Mouse (Mus musculus) mouse trophoblast stem cell (cell line): Measurements from ENCODE around the gene Ano6.

ENCODE experiments used
- in situ Hi-C, 2 experiments: fragments of 300-500 bp; cut with MseI, MboI; formaldehyde crosslinking; loops; 2 replicates in 1 of 2; 3 replicates in 1 of 2; pipeline ENCODE4 v1.15.1; 2025

Ano6 gene

DNA sequence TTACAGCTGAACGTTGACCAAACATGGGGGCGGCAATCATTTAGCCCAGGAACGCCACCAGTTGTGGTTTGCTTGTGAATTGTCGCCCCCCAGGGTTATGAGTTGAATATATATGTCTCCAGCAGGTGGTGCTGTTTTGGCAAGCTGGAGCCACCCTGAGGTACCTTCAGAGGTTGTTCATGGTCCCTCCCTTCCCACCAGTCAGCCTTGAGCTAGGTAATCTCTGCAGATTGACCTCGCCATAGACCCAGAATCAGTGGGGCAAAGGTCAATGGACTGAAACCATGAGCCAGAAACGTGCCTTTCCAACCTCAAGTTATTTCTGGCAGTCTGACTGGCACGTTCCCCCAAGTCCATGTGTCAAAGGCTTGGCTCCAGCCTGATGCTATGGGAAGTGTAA, 22.8 kb upstream of the Ano6 start:
- in situ Hi-C loops, result no loop called here

DNA sequence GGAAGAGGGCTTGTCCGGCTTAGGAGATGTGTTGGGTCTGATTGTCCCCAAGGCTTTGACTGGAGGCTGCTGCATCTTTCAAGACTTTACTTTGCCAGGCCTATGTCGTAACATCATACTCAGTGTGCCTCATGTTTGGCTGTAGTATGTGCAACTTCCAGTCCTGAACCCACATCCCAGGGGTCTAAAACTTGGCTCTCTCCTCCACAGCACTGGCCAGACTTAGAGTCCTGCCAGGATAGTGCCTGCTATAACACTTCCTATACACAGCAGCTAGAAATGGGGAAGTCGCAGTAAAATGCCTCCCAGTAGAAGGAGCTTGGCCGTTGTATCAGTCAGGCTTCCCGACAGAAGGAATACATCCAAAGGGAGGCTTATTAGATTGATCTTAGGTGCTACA, 21.9 kb upstream of the Ano6 start:
- in situ Hi-C loops, result no loop called here

- in situ Hi-C loops, result no loop called here
These were observed 21.1 kb upstream of the Ano6 start for GRCm38 (mm10) chr15:95769576-95769975.

DNA sequence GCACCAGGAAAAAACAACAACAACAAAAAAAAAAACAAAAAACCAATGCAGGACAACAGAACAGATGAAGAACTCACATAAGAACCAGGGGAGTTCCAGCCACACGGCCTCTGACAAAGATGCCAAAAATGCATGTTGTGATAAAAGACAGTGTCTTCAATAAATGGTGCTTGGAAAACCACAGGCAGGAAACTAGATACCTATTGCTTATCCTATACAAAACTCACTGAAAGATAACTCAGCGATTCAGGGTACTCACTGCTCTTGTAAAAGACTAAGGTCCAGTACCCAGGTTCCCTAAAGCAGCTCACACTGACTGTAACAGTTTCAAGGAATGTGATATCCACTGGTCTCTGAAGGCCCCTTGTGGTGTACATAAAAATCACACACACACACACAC, 20.3 kb upstream of the Ano6 start:
- in situ Hi-C loops, result loop anchor here in 1 of 2 experiments (10.0 kb wide), 1 partner anchor 174 kb away; no protein-coding TSS in a partner anchor

- in situ Hi-C loops, result loop anchor here in 1 of 2 experiments (10.0 kb wide), 1 partner anchor 172 kb away; no protein-coding TSS in a partner anchor
These were observed 18.3 kb upstream of the Ano6 start for GRCm38 (mm10) chr15:95772374-95772773.

DNA sequence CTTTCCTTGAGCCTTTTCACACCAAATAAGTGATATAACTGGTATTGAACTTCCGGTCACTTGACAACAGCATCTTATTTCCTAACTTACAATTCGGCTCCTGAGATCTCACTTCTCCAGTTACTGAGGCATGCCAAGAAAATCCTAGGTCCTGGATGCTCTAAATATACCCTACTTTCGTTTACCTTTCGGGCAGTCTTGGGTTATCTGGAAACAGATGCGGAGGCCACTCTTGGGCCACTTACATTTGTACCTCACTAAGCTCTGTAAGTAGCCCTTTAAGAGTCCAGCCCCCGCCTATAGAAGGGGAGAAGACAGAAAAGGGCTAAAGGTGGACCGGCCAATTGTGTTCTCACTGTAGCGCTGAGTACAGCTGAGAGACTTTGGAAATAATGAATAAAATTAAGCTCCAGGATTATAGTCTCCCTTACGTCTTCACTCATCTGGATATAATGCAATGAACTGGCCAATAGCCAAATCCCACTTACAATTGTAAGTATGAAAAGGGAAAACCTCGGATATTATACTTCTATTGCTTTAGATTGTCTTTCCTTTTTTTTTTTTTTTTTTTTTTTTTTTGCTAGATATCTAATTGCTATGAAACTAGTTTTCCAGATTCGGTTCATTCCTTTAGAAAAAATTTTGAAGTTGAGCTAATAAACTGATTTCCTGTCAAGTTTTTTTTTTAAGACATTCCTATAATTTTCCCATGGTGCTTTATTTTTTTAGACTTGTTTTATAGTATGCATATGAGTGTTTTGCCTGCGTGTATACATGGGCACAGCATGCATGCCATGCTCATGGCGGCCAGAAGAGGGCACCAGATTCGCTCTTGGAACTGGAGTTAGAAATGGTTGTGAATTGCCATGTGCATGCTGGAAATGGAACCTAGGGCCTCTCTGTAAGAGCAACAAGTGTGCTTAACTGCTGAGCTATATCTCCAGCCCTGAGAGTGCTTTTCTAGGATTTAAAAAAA, 17.5 kb upstream of the Ano6 start:
- in situ Hi-C loops, result loop anchor here in 1 of 2 experiments (10.0 kb wide), 1 partner anchor 172 kb away; no protein-coding TSS in a partner anchor

DNA sequence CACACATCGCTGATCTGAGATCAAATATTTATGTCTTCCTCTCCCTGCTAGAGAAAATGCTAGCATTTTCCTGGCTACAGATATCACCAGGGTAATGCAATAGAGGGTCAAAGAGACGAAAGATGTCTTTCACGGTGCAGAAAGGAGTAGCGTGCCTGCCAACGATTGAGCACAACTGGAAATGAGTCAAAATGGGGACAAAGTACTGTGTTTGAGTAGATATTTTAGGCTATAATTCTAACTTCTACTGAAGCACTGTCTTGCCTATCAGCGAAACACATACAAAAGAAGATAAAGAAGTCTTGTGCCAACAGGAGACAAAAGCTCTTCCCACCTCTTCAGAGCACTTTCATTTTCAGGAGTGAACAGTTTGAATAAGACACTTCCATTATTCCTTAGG, 16.4 kb upstream of the Ano6 start:
- in situ Hi-C loops, result loop anchor here in 1 of 2 experiments (10.0 kb wide), 1 partner anchor 171 kb away; no protein-coding TSS in a partner anchor

GRCm38 (mm10) chr15:95774674-95775414, 15.8 kb upstream of the Ano6 start:
- in situ Hi-C loops, result loop anchor here in 1 of 2 experiments (10.0 kb wide), 1 partner anchor 170 kb away; no protein-coding TSS in a partner anchor

DNA sequence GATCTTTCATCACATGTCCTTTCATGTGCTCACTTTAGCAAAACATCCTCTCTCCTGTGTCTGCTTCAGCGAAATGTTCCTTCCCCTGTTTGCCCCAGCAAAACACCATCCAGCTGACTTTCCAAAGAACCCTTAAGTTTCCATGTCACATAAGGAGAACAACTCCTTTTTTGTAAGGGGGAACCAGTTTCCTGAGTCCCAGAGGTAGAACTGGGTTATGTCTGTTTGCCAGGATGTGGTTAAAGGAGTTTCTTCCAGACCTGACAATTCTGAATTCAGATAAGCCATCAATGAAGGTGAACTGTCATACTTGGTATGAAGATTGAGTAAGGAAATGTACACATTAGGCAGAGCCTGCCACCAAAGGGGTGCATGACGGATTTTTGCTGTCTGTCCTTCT, 12.9 kb upstream of the Ano6 start:
- in situ Hi-C loops, result loop anchor here in 1 of 2 experiments (10.0 kb wide), 1 partner anchor 167 kb away; no protein-coding TSS in a partner anchor

DNA sequence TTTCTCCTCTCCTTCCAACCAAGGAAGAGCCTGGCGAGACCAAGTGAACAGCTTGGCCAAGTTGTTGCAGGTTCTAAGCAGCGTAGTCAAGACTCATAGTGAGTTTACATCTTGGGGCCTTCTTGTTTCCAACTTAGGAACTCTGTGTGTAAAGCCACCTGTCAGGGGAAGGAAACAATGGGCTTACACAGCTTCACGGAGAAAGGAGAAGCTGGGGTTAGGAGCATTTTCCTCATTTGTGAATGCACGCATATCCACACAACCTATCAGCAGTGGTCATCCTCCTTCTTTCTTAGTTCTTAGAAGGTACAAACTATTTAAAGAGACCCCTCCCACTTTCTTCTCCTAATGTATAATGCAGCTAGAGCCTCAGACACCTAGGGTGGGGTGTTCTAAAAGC, 11.9 kb upstream of the Ano6 start:
- in situ Hi-C loops, result loop anchor here in 1 of 2 experiments (10.0 kb wide), 1 partner anchor 166 kb away; no protein-coding TSS in a partner anchor

DNA sequence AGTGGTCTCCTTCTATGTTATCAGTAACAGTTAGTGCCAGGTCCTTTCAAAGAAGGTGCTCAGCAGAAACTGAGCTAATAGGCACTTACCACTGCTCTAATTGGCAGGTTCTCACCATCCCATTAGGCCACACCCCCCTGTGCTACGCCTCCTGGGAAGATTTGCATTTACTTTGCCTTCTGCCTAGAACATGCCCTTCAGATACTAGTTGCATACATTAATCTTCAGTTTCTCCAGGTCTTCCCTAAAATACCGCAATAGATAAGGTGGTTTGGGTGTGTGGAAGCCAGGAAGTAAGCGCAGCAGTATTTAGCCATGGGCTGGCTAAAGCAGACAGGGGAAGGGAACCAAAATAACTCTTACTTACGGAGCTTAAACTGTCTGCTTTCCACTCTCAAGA, 4.0 kb upstream of the Ano6 start:
- in situ Hi-C loops, result loop anchor here in 1 of 2 experiments (10.0 kb wide), 1 partner anchor 158 kb away; no protein-coding TSS in a partner anchor

DNA sequence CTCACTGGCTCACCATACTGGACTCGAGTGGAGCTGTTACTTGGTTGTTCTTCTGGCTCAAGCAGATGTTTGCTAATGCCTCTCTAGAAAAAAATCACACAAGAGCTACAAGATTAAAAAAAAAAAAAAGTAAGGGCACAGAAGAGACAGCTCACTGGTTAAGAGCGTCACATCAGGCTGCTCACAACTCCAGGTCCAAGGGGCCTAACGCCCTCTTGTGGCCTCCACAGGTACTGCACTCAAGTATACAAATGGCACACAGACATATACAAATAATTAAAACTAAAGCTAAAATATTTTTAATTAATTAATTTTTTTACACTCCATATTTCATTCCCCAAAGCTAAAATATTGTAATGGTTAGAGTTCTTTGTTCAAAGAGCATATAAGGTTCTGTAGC, 3.1 kb upstream of the Ano6 start:
- in situ Hi-C loops, result loop anchor here in 1 of 2 experiments (10.0 kb wide), 1 partner anchor 157 kb away; no protein-coding TSS in a partner anchor

DNA sequence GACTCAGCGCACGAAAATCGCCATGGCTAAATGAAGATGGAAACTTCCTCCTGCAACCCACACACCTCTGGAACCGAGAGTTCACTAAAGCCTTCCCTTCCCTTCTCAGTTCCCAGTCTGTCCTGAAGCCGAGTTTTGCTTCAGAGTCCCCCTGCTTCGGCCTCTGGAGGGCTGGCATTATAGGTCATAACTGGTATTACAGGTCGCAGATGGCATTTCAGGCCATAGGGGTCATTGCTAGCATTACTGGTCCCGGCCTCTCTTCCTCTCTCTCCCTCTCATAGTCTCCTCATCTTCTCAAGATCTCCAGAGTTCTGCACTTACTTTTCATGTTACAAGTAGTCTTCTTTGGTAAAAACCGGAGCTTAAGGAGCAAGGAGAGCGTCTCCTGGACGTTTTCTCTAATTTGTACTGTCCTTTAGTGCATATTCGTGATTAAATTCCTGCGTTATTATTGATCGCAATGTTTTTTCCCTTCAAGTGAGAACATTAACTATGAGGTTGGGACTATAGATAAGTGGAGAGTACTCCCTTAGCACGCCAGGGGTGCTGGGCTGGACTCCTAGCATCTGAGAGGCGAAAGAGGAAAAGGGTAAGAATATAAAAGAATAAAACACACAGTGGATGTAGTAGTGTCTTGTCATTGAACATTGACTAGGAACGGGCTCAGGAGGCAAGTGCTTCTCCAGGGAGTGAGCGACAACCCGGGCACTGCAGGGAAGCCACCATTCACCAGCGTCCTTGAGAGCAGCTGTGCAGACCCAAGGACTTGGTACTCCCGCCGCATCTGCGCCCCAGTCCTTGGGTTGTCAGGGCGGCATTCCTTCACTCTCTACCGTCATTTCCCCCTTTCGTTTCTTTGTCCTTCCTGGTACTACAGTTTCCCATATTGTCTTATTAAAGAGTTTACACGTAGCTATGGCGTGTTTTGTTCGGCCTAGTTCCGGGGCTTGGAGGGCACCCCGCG, 798 bp upstream of the Ano6 start:
- in situ Hi-C loops, result loop anchor here in 1 of 2 experiments (10.0 kb wide), 1 partner anchor 155 kb away; no protein-coding TSS in a partner anchor

DNA sequence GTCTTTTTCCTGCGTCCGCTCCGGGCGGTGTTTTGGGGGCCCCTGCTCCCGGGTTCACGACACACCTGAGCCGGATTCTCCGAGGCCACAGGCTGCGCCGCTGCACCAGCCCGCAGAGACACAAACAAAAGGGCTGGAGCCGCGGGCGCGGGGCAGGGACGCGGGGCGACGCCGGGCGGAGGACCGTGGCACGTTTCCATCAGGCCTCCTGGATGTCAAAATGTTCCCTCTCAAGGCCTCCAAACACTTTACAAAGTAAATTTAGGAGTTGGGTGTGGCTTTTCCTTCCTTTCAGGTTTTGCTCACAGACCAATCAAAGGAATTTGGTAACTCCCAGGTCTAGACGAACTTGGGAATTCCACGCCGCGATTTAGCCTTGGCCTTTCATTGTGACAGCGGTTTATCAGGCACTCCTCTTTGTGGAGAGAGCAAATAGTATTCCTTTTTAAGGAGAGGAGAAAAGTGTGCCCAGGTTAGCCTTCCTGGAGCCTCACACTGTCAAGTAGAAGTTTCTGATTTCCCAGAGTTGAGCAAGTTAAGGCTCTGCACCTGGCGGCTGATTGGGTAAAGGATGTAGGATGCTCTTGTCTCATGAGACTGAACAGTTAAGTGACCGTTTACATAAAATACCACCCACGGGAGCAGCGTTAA, 623 bp downstream of the Ano6 start:
- in situ Hi-C loops, result no loop called here

DNA sequence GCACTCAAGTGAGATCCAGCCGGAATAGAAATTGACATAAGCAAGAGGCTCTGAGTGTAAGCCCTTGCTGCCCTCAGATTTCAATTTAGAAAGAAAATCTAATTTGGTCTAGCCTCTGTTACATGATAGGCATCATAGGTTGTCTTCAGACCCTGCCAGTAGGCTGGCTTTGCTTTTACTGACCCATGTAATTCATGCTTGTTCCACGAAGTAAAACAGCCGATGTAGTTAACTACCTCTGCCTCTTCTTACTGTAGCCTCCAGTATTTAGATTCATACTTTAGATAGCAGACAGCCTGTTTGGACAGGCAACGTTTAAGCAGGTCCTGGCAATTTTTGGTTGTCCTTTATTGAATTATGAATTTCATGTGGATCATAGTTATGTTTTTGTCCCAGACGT, 1.2 kb downstream of the Ano6 start:
- in situ Hi-C loops, result no loop called here

- in situ Hi-C loops, result no loop called here
These were observed 1.9 kb downstream of the Ano6 start for GRCm38 (mm10) chr15:95792261-95793260.

- in situ Hi-C loops, result no loop called here
These were observed 3.3 kb downstream of the Ano6 start for GRCm38 (mm10) chr15:95793748-95794491.
